Mouse (Mus musculus) spleen, adult 2 months (tissue): ENCODE results near the gene Zc2hc1c. TPM values are rescaled to one million over a fixed set of nuclear protein-coding genes. Genes with fewer than 3 reads are reported as not detected.
A peak's percentile ranks its signal among the peaks of the same experiment; 100 is the strongest.

ENCODE experiments used
- DNase-seq, 2 experiments: peaks; one replicate each; pipeline versions ENCODE4 v3.0.0 to v3.0.0-alpha.2; 2012 to 2021; ENCODE audit warnings: low spot score in 2 of 2, low read depth in 1 of 2
- H3K27ac ChIP-seq: fragments of 200-500 bp; 2 replicates; pipeline ENCODE4 v1.5.1; 2012; ENCODE audit warnings: low read length, inconsistent platforms; ENCODE audit not compliant: insufficient read depth
- H3K27me3 ChIP-seq: fragments of 200-500 bp; 2 replicates; pipeline ENCODE4 v1.6.1; 2012; ENCODE audit warnings: mild to moderate bottlenecking, moderate library complexity, low read length, inconsistent platforms; ENCODE audit not compliant: control insufficient read depth, insufficient read depth
- H3K36me3 ChIP-seq: fragments of 200-500 bp; 2 replicates; pipeline ENCODE4 v1.6.1; 2012; ENCODE audit warnings: mild to moderate bottlenecking, low read length, inconsistent platforms; ENCODE audit not compliant: control insufficient read depth, insufficient read depth
- H3K4me1 ChIP-seq: fragments of 200-500 bp; 2 replicates; pipeline ENCODE4 v1.6.1; 2011; ENCODE audit warnings: inconsistent platforms; ENCODE audit not compliant: control insufficient read depth, insufficient read depth, insufficient read length
- H3K4me3 ChIP-seq: fragments of 200-500 bp; 2 replicates; pipeline ENCODE4 v1.5.1; 2011; ENCODE audit warnings: mild to moderate bottlenecking, inconsistent platforms; ENCODE audit not compliant: insufficient read depth, insufficient read length; ENCODE audit errors: extremely low read depth
- CTCF ChIP-seq: fragments of 200-500 bp; IDR thresholded peaks from 2 replicates; pipeline ENCODE4 v1.5.1; 2011; ENCODE audit warnings: mild to moderate bottlenecking, inconsistent platforms; ENCODE audit not compliant: insufficient read depth, insufficient read length, insufficient replicate concordance; ENCODE audit errors: extremely low read depth
- POLR2A ChIP-seq: fragments of 200-500 bp; IDR thresholded peaks from 2 replicates; pipeline ENCODE4 v1.6.1; 2011; ENCODE audit warnings: low read depth, low read length, inconsistent platforms
- WGBS: fragments of 180-500 bp; shearing (Covaris S2); methylation state at CpG from one replicate; pipeline ENCODE4 v1.1.7; 2018; 5-methylcytosine and 5-hydroxymethylcytosine counted together
- polyA plus RNA-seq: library from polyadenylated mRNA; depleted of rRNA; stranded (reverse); fragments of >200 nt; gene quantifications from 2 replicates; pipeline ENCODE4 v1.2.3, GENCODE M21; 2012

Gene Zc2hc1c
- polyA plus RNA-seq, 1 experiment = 0.28 TPM

DNA sequence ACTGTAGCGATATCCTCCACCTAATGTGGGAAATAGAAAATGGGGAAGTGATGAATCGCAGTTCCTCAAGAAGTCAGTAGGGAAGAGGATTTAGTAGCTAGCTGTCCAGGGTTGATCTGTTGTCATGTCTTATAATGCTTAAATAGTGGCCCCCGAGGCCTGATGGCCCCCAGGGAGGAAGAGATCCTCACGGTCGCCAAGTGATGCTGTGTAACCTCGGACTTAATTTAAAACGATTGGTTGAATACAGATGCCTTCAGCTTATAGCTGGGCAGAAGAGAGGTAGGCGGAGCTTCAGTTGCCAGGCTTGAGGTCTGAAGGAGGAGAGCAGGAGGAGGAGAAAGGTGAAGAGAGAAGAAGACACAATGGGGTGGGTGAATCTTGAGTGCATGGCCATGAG is 4.1 kb upstream of the Zc2hc1c start:
- DNase-seq = no peak
- Histone ChIP-seq H3K4me1 (peaks cover 1% of the 10 kb centered on the region; the same call in 1 of the 2 replicates), H3K4me3 (no peak overlapping the region), H3K27me3 (no peaks in the 10 kb centered on the region), H3K36me3 (no peaks in the 10 kb centered on the region), H3K27ac (no peak overlapping the region)
- TF ChIP-seq POLR2A (no peak), CTCF (no peak)
- WGBS = 25% methylated on average over 8 of the region's 8 CpGs

DNA sequence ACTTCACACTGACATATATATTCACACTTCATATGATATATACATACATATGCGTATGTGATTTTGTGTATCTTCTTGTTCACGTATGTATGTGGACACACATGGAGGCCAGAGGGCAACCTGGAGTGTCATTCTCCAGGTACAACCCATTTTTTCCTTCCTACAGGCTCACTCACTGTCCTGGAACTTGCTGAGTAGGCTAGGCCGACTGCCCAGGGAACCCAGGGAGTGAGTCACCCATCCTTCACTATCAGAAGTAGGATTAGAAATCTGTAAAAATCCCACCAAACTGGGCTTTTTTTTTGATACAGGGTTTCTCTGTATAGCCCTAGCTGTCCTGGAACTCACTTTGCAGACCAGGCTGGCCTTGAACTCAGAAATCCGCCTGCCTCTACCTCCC is 3.4 kb upstream of the Zc2hc1c start:
- H3K4me1 ChIP-seq = no peaks in the 10 kb centered on the region; the same call in 1 of the 2 replicates
- WGBS = 93% methylated on average over 4 of the region's 4 CpGs
- no peaks in the 10 kb centered on the region for H3K36me3 ChIP-seq
- TF ChIP-seq POLR2A = no peak
- no peak for TF ChIP-seq CTCF
- H3K27me3 ChIP-seq = no peaks in the 10 kb centered on the region
- DNase-seq = no peak
- no peak overlapping the region for H3K27ac ChIP-seq
- H3K4me3 ChIP-seq = no peak overlapping the region

DNA sequence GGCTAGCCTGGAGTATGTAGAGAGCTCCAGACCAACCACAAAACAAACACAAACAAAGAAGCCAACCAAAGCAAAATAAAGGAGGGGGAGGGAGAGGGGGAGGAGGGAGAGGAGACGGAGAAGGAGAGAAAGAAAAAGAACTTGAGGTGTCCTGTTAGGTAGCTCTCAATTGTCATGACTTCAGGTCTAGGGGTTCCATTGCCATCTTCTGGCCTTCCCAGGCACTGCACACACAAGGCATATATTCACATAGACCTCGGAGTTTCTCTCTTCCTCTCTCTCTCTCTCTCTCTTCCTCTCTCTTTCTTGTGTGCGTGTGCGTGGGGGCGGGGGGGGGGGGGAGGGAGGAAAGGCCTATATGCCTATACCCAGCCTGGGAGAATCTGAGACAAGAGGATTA is 1.4 kb upstream of the Zc2hc1c start:
- H3K27me3 ChIP-seq = no peaks in the 10 kb centered on the region
- TF ChIP-seq POLR2A = no peak
- peak; percentile 16; the same call in 1 of the 2 replicates for TF ChIP-seq CTCF
- H3K27ac ChIP-seq = no peak overlapping the region
- no peaks in the 10 kb centered on the region for H3K36me3 ChIP-seq
- 31% methylated on average over 5 of the region's 5 CpGs for WGBS
- no peaks in the 10 kb centered on the region; the same call in 1 of the 2 replicates for H3K4me1 ChIP-seq
- no peak overlapping the region for H3K4me3 ChIP-seq
- DNase-seq = no peak

DNA sequence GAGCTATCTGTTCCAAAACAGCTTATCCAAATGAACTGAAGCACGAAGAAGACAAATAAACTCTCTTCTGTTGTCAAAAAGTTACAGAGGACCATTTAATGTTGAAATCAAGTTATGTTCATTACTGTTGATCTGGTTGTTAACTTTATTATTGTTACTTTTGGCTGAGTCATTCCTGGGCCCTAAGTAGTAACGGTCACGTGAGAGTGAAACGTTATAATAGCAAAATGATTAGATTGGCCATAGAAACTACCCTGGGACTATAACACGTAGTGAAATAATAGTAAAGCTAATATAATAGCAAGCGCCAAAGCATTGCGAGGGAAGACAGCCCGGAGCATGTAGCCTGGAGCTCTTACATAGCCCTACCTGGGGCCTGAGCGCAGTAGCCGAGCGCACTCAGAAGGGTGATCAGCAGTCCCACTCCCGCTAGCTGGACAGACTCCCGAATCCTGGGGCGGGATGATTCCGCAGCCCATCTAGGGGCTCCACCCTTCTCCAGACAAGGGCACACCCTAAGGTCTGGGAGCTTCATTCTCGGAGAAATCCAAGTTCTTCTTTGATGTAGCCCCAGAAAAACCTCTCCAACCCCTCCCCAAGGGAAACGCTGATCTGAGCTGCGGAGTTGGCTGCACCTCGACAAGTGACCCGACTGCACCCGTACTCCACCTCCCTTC is 444 bp upstream of the Zc2hc1c start, which contains the start of gene Acyp1:
Gene Acyp1 (minus strand): TSS at position 630 of the 677 bp plus-strand sequence.
- Histone ChIP-seq H3K4me3 (peak within 1 kb of the TSS; percentile 48; the same call in 1 of the 2 replicates), H3K27ac (peak within 1 kb of the TSS; percentile 25; the same call in 1 of the 2 replicates), H3K36me3 (no peaks in the 10 kb centered on the region), H3K27me3 (no peaks in the 10 kb centered on the region), H3K4me1 (no peaks in the 10 kb centered on the region; the same call in 1 of the 2 replicates)
- 21% methylated on average over 21 of the region's 21 CpGs for WGBS
- DNase-seq = no peak
- TF ChIP-seq POLR2A (no peak), CTCF (no peak)

DNA sequence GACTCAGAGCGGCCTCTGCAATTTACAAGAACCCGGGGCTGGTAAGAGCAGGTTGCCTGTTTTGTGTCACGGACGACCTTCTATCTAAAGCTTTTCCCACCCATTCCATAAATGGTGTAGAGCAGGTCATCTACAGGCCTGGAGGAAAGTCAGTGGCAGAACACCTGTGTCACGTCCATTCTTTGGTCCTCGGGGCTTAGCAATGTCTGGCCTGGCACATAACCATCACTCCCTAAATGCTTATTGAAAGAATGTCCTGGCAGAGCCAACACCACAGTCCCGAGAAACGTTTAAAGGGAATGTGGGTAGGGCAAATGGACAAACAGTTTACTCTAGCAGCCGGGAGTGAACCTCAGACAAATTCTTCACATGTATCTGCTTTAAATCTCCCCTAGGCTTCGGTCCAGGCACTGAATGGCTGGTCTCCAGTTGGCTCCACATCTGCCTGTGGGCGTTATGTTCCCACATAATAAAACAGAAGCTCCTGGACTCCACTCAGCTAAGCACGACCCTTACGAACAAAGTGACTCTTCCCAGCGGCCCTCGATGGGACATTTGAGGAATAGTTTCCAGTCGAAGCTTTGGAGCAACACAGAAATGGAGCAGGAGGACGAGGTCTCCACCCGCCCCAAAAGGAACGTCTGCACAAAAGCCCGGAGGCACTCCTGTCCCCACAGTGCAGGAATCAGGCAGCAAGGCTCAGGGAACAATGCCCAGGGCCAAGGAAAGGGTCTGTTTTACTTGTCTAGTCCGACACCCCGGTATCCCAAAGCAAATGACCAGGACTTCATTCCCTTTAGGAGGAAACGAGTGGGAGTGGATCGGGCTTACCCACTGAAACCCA is 988 bp downstream of the Zc2hc1c start:
- DNase-seq = no peak
- H3K27ac ChIP-seq = peak overlapping the region; percentile 32; the same call in 1 of the 2 replicates
- H3K36me3 ChIP-seq = no peaks in the 10 kb centered on the region
- no peaks in the 10 kb centered on the region for H3K27me3 ChIP-seq
- TF ChIP-seq POLR2A (no peak), CTCF (no peak)
- H3K4me3 ChIP-seq = no peak overlapping the region
- no peaks in the 10 kb centered on the region; the same call in 1 of the 2 replicates for H3K4me1 ChIP-seq
- WGBS = 79% methylated on average over 24 of the region's 24 CpGs

DNA sequence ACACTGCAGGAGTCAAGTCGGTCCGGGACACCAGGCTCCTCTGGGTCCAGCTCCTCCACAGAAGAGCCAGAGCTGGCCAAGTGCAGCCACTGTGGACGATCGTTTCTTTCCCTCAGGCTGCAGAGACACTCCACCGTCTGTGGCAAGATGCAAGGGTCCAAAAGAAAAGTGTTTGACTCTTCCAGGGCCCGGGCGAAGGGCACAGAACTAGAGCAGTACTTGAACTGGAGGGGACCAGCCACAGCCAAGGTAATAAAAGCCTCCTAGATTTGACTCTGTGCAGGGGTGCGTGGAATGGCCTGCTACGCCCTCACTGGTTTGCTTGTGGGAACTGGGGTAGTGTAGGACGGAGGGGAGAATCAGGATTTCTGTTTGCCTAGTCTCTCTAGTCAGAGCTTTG is 2.2 kb downstream of the Zc2hc1c start:
- no peaks in the 10 kb centered on the region for H3K36me3 ChIP-seq
- WGBS = 90% methylated on average over 10 of the region's 10 CpGs
- TF ChIP-seq POLR2A (no peak), CTCF (no peak)
- H3K4me1 ChIP-seq = no peaks in the 10 kb centered on the region; the same call in 1 of the 2 replicates
- DNase-seq = no peak
- no peak overlapping the region for H3K4me3 ChIP-seq
- no peak overlapping the region for H3K27ac ChIP-seq
- no peaks in the 10 kb centered on the region for H3K27me3 ChIP-seq

DNA sequence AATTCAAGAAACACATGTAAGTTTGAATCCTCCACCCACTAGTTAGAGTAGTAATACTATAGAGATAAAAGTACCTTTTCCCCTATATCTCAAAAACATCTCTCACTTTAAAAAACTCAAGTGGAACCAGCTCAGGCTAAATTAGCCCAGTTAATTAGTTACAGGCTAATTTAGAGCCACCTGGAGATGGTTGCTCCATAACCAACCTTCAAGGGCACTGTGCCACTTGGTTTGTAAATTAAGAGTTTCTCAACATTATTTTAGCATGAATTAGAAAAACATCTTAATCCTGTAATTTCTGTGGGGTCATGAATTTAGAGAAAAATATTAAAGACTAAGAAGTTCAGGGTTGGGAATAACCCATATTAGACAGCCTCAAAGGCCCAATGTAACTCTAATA is 3.1 kb downstream of the Zc2hc1c start:
- Histone ChIP-seq H3K4me3 (no peak overlapping the region), H3K27ac (no peak overlapping the region), H3K4me1 (no peaks in the 10 kb centered on the region; the same call in 1 of the 2 replicates), H3K36me3 (no peaks in the 10 kb centered on the region), H3K27me3 (no peaks in the 10 kb centered on the region)
- no peak for DNase-seq
- no peak for TF ChIP-seq POLR2A
- no peak for TF ChIP-seq CTCF
